Mouse (Mus musculus) C2C12 (cell line): ENCODE results near the gene Taar3. TPM values are rescaled to one million over a fixed set of nuclear protein-coding genes. Genes with fewer than 3 reads are reported as not detected.

Source experiments
- H3K27me3 ChIP-seq: one replicate; pipeline ENCODE4 v1.6.1; 2011; ENCODE audit not compliant: control insufficient read depth, insufficient read depth, insufficient read length
- H3K36me3 ChIP-seq: one replicate; pipeline ENCODE4 v1.6.1; 2011; ENCODE audit not compliant: control insufficient read depth, insufficient read depth
- H3K4me3 ChIP-seq: one replicate; pipeline ENCODE4 v1.5.1; 2011; ENCODE audit warnings: mild to moderate bottlenecking, control low read depth; ENCODE audit not compliant: poor library complexity, insufficient read depth, severe bottlenecking
- H3K79me2 ChIP-seq: one replicate; pipeline ENCODE4 v1.6.1; 2011; ENCODE audit not compliant: control insufficient read depth, insufficient read depth
- H3K79me3 ChIP-seq: one replicate; pipeline ENCODE4 v1.6.1; 2011; ENCODE audit warnings: low read depth, control low read depth
- H3ac ChIP-seq: one replicate; pipeline ENCODE3; 2011; ENCODE audit warnings: low read depth; ENCODE audit not compliant: control insufficient read depth, insufficient read length
- CEBPB ChIP-seq: IDR thresholded peaks from one replicate; pipeline ENCODE4 v1.6.1; 2011; ENCODE audit warnings: low read depth, mild to moderate bottlenecking, control low read depth, moderate library complexity
- CTCF ChIP-seq: IDR thresholded peaks from one replicate; pipeline ENCODE4 v1.5.1; 2011; ENCODE audit not compliant: control insufficient read depth, insufficient read depth, insufficient read length
- FOSL1 ChIP-seq: IDR thresholded peaks from one replicate; pipeline ENCODE4 v1.8.0; 2011; ENCODE audit warnings: mild to moderate bottlenecking, low read length; ENCODE audit not compliant: poor library complexity, insufficient read depth, severe bottlenecking
- MAX ChIP-seq: IDR thresholded peaks from one replicate; pipeline ENCODE4 v1.6.1; 2011; ENCODE audit warnings: mild to moderate bottlenecking, control low read depth
- MYOD1 ChIP-seq: IDR thresholded peaks from one replicate; pipeline ENCODE4 v1.6.1; 2011; ENCODE audit warnings: low read depth; ENCODE audit not compliant: control insufficient read depth, insufficient read length
- MYOG ChIP-seq: IDR thresholded peaks from one replicate; pipeline ENCODE4 v1.6.1; 2011; ENCODE audit not compliant: control insufficient read depth, insufficient read length; ENCODE audit errors: extremely low read depth
- USF1 ChIP-seq: IDR thresholded peaks from one replicate; pipeline ENCODE4 v1.6.1; 2011; ENCODE audit warnings: low read depth, mild to moderate bottlenecking, control low read depth, moderate library complexity
- polyA plus RNA-seq: library from polyadenylated mRNA; unstranded; fragments of >200 nt; fragmentation: generic; extraction: Trizol; gene quantifications from one replicate; pipeline ENCODE4 v1.2.1, GENCODE M21; 2012; ENCODE audit warnings: missing spikeins

Taar3 gene
- polyA plus RNA-seq, 1 experiment = not detected

DNA sequence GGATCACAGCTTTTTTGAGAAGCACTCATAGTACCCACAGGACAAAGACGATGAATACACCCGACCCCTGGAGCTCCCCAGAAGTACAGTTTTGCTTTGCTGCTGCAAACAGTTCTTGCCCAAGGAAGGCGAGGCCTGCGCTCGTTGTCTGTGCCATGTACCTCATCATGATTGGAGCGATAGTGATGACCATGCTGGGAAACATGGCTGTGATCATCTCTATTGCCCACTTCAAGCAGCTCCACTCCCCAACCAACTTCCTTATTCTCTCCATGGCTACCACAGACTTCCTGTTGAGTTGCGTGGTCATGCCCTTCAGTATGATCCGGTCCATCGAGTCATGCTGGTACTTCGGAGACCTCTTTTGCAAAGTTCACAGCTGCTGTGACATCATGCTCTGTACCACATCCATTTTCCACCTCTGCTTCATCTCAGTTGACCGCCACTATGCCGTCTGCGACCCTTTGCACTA is 11.1 kb downstream of the Taar3 start, which contains the start of gene Taar4:
Taar4 (plus strand) TSS at position 51 of the 472 bp plus-strand sequence.
- Histone ChIP-seq H3K79me3 (no peaks in the 10 kb centered on the region), H3K4me3 (no peak within 1 kb of the TSS), H3K27me3 (peaks cover 3% of the 10 kb centered on the region), H3K79me2 (no peaks in the 10 kb centered on the region), H3ac (no peak within 1 kb of the TSS), H3K36me3 (no peaks in the 10 kb centered on the region)
- TF ChIP-seq MYOG = no peak
- no peak for TF ChIP-seq MYOD1

DNA sequence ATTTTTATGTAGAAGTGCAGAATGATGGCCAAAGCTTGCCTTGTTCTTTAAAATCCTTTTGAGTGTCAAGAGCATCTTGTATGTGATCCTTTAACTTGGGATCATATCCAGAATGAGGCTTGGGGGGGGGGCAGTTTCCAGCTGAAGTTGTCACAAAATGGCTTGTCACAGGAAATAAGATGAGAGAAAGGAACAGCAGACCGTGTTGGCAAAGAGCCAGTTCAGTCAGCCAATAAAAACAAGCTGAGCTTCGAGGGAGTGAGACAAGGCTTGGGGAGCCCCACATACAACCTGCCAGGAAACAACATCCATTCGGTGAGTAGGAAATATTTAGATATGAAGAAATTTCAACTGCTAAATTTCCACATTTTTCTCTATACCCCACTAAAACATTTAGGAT is 14.1 kb downstream of the Taar3 start:
- Histone ChIP-seq H3K27me3 (peaks cover 7% of the 10 kb centered on the region), H3K36me3 (no peaks in the 10 kb centered on the region), H3K79me2 (no peaks in the 10 kb centered on the region), H3K4me3 (no peak overlapping the region), H3ac (no peak overlapping the region), H3K79me3 (no peaks in the 10 kb centered on the region)
- no peak for TF ChIP-seq CTCF
- no peak for TF ChIP-seq MYOD1
- TF ChIP-seq FOSL1 = no peak
- TF ChIP-seq MAX = no peak
- no peak for TF ChIP-seq USF1
- TF ChIP-seq CEBPB = no peak
- no peak for TF ChIP-seq MYOG

DNA sequence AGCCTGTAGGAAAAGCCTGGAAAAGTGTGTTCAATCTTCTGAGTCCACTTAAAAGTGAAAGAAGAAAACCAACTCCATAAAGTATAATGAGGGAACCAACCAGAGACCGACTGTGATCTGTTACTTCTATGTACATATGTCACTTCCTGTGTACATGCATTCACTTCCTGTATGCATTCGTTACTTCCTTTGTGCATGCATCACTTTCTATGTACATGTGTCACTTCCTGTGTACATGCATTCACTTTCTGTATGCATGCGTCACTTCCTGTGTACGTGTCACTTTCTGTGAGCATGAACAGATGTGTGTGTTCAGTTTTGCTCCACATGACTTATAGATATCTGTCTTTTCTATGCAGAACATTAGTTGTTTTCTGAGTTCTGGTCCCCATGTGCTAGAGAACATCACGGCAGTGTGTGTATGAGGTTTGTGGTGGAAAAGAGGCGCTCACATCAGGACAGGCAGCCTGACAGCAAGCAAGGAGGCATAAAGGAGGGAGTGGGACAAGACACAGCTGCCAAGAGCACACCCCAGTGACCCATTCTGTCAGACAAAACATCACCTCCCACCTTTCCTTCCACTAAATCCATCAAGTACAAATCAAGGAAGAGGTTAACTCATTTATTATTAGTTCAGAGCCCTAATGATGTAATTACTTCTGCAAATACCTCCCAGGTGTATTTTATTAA is 15.7 kb downstream of the Taar3 start:
- no peak for TF ChIP-seq CTCF
- no peak for TF ChIP-seq MYOG
- no peak for TF ChIP-seq MYOD1
- no peak for TF ChIP-seq MAX
- no peak for TF ChIP-seq FOSL1
- no peak for TF ChIP-seq CEBPB
- TF ChIP-seq USF1 = no peak
- no peaks in the 10 kb centered on the region for H3K79me3 ChIP-seq
- no peak overlapping the region for H3K4me3 ChIP-seq
- no peaks in the 10 kb centered on the region for H3K79me2 ChIP-seq
- H3K27me3 ChIP-seq = peaks cover 7% of the 10 kb centered on the region
- no peak overlapping the region for H3ac ChIP-seq
- no peaks in the 10 kb centered on the region for H3K36me3 ChIP-seq

DNA sequence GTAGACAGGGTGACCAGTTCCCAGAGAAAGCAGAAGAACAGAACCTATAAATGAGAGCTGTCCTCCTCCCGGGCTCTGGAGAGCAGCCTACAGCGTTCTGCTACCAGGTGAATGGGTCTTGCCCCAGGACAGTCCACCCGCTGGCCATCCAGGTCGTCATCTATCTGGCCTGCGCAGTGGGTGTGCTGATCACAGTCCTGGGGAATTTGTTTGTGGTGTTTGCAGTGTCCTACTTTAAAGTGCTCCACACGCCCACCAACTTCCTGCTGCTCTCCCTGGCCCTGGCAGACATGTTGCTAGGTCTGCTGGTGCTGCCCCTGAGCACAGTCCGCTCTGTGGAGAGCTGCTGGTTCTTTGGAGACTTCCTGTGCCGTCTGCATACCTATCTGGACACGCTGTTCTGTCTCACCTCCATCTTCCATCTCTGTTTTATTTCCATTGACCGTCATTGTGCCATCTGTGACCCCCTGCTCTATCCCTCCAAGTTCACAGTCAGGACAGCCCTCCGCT is 21.4 kb downstream of the Taar3 start, which contains the start of gene Taar5:
Taar5 (plus strand) TSS at position 51 of the 510 bp plus-strand sequence.
- Histone ChIP-seq H3K79me2 (no peaks in the 10 kb centered on the region), H3K4me3 (no peak within 1 kb of the TSS), H3ac (no peak within 1 kb of the TSS), H3K79me3 (no peaks in the 10 kb centered on the region), H3K27me3 (peaks cover 18% of the 10 kb centered on the region), H3K36me3 (no peaks in the 10 kb centered on the region)
- no peak for TF ChIP-seq FOSL1
- no peak for TF ChIP-seq USF1
- TF ChIP-seq CTCF = no peak
- no peak for TF ChIP-seq CEBPB
- TF ChIP-seq MAX = no peak

DNA sequence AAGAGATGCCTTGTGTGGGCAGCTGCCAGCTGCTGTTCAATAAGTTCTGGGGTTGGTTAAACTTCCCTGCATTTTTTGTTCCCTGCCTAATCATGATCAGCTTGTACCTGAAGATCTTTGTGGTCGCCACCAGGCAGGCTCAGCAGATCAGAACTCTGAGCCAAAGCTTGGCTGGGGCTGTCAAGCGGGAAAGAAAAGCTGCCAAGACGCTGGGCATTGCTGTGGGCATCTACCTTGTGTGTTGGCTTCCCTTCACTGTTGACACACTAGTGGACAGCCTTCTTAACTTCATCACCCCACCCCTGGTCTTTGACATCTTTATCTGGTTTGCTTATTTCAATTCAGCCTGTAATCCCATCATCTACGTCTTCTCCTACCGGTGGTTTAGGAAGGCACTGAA is 21.9 kb downstream of the Taar3 start:
- no peaks in the 10 kb centered on the region for H3K79me2 ChIP-seq
- no peaks in the 10 kb centered on the region for H3K79me3 ChIP-seq
- no peak for TF ChIP-seq CTCF
- TF ChIP-seq MYOD1 = no peak
- no peak overlapping the region for H3K4me3 ChIP-seq
- peaks cover 18% of the 10 kb centered on the region for H3K27me3 ChIP-seq
- no peak overlapping the region for H3ac ChIP-seq
- no peaks in the 10 kb centered on the region for H3K36me3 ChIP-seq

DNA sequence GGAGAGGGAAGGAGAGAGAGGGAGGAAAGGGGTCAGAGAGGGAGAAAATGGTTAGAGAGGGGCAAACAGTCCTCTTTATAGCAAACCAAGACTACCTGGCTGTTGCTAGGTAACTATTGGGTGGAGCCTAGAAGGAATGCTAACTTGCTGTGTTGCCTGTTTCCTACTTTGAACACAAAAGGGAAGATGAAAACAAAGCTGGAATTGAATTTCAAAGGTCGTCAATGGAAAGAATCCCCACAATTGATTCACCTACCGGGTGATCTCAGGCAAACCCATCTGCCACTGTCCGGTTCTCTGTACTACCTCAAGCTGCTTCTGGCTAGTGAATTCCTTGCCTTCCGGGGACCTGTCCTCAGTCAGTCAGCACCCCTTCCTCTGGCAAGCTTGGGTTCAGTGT is 28.6 kb downstream of the Taar3 start:
- no peak for TF ChIP-seq MAX
- TF ChIP-seq USF1 = no peak
- TF ChIP-seq FOSL1 = no peak
- TF ChIP-seq CEBPB = no peak
- no peak for TF ChIP-seq MYOD1
- no peak for TF ChIP-seq MYOG
- TF ChIP-seq CTCF = no peak
- no peaks in the 10 kb centered on the region for H3K79me3 ChIP-seq
- no peaks in the 10 kb centered on the region for H3K36me3 ChIP-seq

More for the DNA sequence above, 28.6 kb downstream of the Taar3 start:
- no peaks in the 10 kb centered on the region for H3K27me3 ChIP-seq
- H3K4me3 ChIP-seq = no peak overlapping the region
- H3ac ChIP-seq = no peak overlapping the region
- H3K79me2 ChIP-seq = no peaks in the 10 kb centered on the region
